Mouse (Mus musculus): Measurements from ENCODE around the gene Papola. TPM values are rescaled to one million over a fixed set of nuclear protein-coding genes. Genes with fewer than 3 reads are reported as not detected.

The Papola gene
- polyA plus RNA-seq, 1 experiment, result 99.3 TPM

DNA sequence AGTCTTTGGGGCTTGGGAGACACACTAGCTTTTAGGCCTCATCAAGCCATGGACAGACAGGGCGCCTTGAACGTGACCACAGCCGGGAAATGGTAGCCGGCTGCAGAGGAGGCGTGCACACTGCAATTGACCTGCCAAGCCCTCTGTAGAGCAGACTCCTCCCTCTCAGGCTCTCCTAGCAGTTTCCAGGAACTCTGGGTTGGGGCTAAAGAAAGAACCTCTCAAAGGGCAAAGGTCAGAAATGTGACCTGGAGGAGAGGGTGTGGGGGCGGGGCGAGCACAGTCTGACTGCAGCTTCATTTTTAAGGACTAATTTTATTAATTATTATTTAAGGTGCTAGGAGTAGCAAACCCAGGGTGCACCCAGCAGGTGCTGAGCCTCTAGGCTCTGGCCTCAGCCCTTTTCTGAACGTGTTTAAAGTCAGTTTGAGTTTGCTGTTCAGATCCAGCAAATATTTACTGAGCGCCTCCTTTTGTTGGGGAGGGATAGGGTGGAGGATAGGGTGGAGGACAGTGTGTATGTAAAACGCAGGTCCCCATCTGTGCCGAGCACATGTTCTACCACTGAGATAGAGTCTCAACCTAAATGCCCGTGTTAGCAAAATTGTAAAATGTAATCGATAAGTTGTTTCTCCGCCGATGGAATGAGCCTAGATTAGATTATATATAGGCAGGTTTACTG, 26.5 kb upstream of the Papola start:
- Histone ChIP-seq H3K4me1 (ENCODE audit: control insufficient read depth, insufficient read depth, low read length) (no peaks in the 10 kb centered on the region), H3K4me3 (replicated peaks; ENCODE audit: insufficient read depth, low read depth, low read length) (no peak overlapping the region), H3K27ac (ENCODE audit: insufficient read depth, low read length) (no peak overlapping the region), H3K27me3 (ENCODE audit: control insufficient read depth, insufficient read depth, low read length) (no peaks in the 10 kb centered on the region)
- 57% methylated on average over 15 of the region's 15 CpGs for WGBS
- TF ChIP-seq CTCF (IDR thresholded peaks at IDR 0.05; ENCODE audit: borderline replicate concordance, insufficient read depth, low read depth, low read length) (no peak), POLR2A (IDR thresholded peaks at IDR 0.05; ENCODE audit: borderline replicate concordance, insufficient read depth, low read length) (no peak)
- DNase-seq, result no peak

DNA sequence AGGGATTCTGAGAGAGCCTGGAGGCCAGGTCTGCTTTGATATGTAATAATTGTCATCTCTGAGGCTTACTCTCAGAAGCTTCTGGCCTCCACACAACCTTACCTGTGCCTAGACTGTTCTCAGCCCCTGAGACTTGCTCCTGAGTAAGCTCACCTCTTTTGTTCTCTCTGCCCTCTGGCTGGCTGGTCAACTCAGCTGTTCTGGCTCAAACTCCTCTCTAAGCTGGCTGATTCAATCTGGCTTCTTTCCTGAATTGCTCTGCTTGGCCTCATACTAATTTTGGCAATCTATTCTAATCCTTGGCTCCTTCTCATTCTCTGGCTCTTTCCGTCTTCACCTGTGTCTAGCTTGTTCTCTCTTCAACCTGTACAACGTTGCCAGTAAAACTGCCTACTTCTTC, 25.6 kb upstream of the Papola start:
- Histone ChIP-seq H3K4me1 (ENCODE audit: control insufficient read depth, insufficient read depth, low read length) (no peaks in the 10 kb centered on the region), H3K27me3 (ENCODE audit: control insufficient read depth, insufficient read depth, low read length) (no peaks in the 10 kb centered on the region), H3K4me3 (replicated peaks; ENCODE audit: insufficient read depth, low read depth, low read length) (no peak overlapping the region), H3K27ac (ENCODE audit: insufficient read depth, low read length) (no peak overlapping the region)
- WGBS, result 14% methylated on average over 2 of the region's 2 CpGs
- DNase-seq, result no peak
- TF ChIP-seq CTCF (IDR thresholded peaks at IDR 0.05; ENCODE audit: borderline replicate concordance, insufficient read depth, low read depth, low read length) (no peak), POLR2A (IDR thresholded peaks at IDR 0.05; ENCODE audit: borderline replicate concordance, insufficient read depth, low read length) (no peak)

DNA sequence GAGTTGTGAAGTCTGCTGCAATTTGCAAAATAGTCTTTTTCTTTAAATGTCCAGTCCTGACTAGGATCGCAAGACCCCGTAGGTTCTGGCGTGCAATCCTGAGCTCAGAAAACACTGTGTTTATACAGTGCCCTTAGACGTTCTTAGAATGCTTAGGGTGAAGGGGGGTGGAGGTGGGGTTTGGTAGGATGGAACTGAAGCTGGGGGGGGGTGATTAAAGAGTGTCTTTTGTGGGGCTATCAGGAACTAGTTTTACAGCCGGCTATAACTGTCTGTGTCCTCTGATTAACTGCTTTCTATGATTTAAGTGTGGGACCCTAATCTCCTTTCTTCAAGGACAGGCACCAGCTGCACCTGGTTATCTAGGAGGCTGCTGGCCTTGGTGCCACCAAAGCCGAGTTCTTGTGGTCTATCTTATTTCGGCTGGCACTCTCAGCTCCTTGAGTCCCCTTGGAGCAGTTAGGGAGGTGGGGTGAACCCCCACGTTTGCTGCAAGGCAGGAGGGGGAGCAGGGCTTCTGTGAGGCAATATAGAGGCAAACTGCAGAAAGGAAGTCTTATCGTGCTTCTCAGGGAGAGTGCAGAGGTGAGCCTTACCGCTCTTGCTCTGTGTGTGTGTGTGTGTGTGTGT, 24.5 kb upstream of the Papola start:
- Histone ChIP-seq H3K4me3 (replicated peaks; ENCODE audit: insufficient read depth, low read depth, low read length) (no peak overlapping the region), H3K27me3 (ENCODE audit: control insufficient read depth, insufficient read depth, low read length) (no peaks in the 10 kb centered on the region), H3K27ac (ENCODE audit: insufficient read depth, low read length) (no peak overlapping the region), H3K4me1 (ENCODE audit: control insufficient read depth, insufficient read depth, low read length) (no peaks in the 10 kb centered on the region)
- no peak for TF ChIP-seq POLR2A (IDR thresholded peaks at IDR 0.05; ENCODE audit: borderline replicate concordance, insufficient read depth, low read length)
- no peak for TF ChIP-seq CTCF (IDR thresholded peaks at IDR 0.05; ENCODE audit: borderline replicate concordance, insufficient read depth, low read depth, low read length)
- no peak for DNase-seq
- 79% methylated on average over 10 of the region's 10 CpGs for WGBS

DNA sequence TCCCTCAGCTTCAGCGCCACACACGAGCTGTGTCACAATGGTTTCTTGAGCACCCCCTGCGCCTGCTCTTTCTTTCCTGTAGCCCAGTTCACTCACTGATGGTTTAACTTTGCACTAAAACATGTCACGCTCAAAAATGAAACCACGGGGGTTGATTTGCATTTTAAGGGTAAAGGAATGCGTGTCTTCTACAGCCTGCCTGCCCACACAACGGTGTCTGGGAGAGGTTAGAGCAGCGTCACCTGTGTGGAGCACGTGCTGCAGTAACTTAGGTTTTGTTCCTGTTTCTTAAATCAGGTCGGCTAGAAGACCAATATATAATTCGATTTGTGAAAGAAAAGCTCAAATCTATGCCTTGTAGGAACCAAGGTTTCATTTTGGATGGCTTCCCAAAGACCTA, 23.3 kb upstream of the Papola start:
- Histone ChIP-seq H3K27ac (ENCODE audit: insufficient read depth, low read length) (no peak overlapping the region), H3K27me3 (ENCODE audit: control insufficient read depth, insufficient read depth, low read length) (no peaks in the 10 kb centered on the region), H3K4me1 (ENCODE audit: control insufficient read depth, insufficient read depth, low read length) (no peaks in the 10 kb centered on the region), H3K4me3 (replicated peaks; ENCODE audit: insufficient read depth, low read depth, low read length) (no peak overlapping the region)
- TF ChIP-seq CTCF (IDR thresholded peaks at IDR 0.05; ENCODE audit: borderline replicate concordance, insufficient read depth, low read depth, low read length) (no peak), POLR2A (IDR thresholded peaks at IDR 0.05; ENCODE audit: borderline replicate concordance, insufficient read depth, low read length) (no peak)
- WGBS, result 23% methylated on average over 11 of the region's 11 CpGs
- no peak for DNase-seq

DNA sequence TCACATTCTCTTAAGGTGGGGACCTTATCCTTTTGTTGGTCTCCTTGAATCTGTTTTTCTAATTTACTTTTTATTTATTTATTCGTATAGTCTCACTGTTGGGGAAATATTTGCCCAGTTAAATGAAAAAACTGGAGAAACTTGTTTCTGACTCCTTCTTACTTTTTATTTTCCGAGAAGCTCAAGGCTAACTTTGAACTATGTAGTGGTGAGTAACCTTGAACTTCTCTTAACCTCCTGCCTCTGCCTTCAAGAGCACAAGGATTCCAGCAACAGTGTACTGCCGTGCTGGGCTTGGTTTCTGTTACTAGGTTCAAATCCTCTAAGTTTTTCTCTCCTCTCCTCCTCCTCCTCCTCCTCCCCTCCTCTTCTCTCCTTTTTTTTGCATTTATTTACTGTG, 22.9 kb upstream of the Papola start:
- DNase-seq, result no peak
- TF ChIP-seq POLR2A (IDR thresholded peaks at IDR 0.05; ENCODE audit: borderline replicate concordance, insufficient read depth, low read length), result no peak
- TF ChIP-seq CTCF (IDR thresholded peaks at IDR 0.05; ENCODE audit: borderline replicate concordance, insufficient read depth, low read depth, low read length), result no peak
- H3K27ac ChIP-seq (ENCODE audit: insufficient read depth, low read length), result no peak overlapping the region
- WGBS, result 73% methylated on average over 3 of the region's 3 CpGs
- H3K27me3 ChIP-seq (ENCODE audit: control insufficient read depth, insufficient read depth, low read length), result no peaks in the 10 kb centered on the region
- H3K4me3 ChIP-seq (replicated peaks; ENCODE audit: insufficient read depth, low read depth, low read length), result no peak overlapping the region
- no peaks in the 10 kb centered on the region for H3K4me1 ChIP-seq (ENCODE audit: control insufficient read depth, insufficient read depth, low read length)

DNA sequence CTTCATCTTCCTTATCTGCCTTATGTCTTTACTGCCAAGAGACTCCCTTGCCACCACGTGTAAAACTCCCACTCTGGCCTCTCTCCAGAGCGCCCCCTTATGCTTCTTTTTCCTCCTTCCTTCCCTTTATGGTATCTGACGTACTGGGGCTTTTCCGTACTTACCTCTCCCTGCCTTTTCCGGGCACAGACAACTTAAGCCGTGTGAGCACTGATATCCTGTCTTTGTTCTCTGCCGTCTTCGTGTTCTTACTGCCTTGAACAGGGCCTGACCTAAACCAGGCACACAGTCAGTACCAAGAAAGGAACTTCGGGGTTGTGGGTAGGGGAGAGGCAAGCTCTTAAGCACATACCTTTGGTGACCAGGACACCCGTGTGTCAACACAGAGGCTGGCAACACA, 14.8 kb upstream of the Papola start:
- WGBS, result 73% methylated on average over 10 of the region's 10 CpGs
- no peak overlapping the region for H3K27ac ChIP-seq (ENCODE audit: insufficient read depth, low read length)
- no peaks in the 10 kb centered on the region for H3K27me3 ChIP-seq (ENCODE audit: control insufficient read depth, insufficient read depth, low read length)
- no peak for DNase-seq
- H3K4me3 ChIP-seq (replicated peaks; ENCODE audit: insufficient read depth, low read depth, low read length), result no peak overlapping the region
- H3K4me1 ChIP-seq (ENCODE audit: control insufficient read depth, insufficient read depth, low read length), result no peaks in the 10 kb centered on the region
- TF ChIP-seq POLR2A (IDR thresholded peaks at IDR 0.05; ENCODE audit: borderline replicate concordance, insufficient read depth, low read length), result no peak
- no peak for TF ChIP-seq CTCF (IDR thresholded peaks at IDR 0.05; ENCODE audit: borderline replicate concordance, insufficient read depth, low read depth, low read length)

DNA sequence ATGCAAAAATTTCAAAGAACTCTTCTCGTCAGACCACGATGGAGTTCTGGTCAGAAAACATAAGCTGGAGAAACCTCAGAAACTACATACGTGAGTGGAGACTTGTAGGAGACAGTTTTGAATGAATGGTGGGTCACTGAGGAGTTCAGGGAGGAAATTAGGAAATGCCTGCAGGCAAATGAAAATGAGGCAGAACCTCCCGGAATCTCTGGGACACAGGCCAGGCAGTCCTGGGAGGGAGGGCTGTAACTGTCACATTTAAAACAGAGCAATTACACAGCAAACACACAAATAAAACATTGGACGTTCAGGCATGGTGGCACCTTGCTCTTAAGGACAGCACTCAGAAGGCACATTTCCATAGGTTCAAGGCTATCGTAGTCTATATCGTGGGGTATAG, 9.6 kb upstream of the Papola start:
- TF ChIP-seq POLR2A (IDR thresholded peaks at IDR 0.05; ENCODE audit: borderline replicate concordance, insufficient read depth, low read length) (no peak), CTCF (IDR thresholded peaks at IDR 0.05; ENCODE audit: borderline replicate concordance, insufficient read depth, low read depth, low read length) (no peak)
- DNase-seq, result no peak
- 54% methylated on average over 7 of the region's 7 CpGs for WGBS
- Histone ChIP-seq H3K4me3 (replicated peaks; ENCODE audit: insufficient read depth, low read depth, low read length) (no peak overlapping the region), H3K27ac (ENCODE audit: insufficient read depth, low read length) (no peak overlapping the region), H3K27me3 (ENCODE audit: control insufficient read depth, insufficient read depth, low read length) (no peaks in the 10 kb centered on the region), H3K4me1 (ENCODE audit: control insufficient read depth, insufficient read depth, low read length) (no peaks in the 10 kb centered on the region)

DNA sequence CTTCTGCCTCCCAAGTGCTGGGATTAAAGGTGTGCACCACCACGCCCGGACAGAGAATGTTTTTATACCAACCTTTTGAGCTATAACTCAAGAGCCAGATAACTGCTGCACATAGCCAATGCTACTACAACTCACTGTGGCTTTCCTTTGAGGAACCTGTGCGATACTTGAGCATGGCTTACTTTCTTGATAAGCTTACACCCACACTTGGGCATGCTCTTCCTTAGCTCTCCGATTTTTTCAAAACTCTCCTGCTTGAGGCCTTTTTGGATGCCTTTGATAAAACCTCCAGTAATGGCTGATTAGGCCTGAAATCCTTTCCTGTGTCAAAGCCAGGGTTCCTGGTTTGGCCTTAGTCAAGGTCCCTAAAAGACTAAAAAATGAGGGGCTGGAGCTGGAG, 6.8 kb upstream of the Papola start:
- Histone ChIP-seq H3K4me1 (ENCODE audit: control insufficient read depth, insufficient read depth, low read length) (no peaks in the 10 kb centered on the region), H3K27me3 (ENCODE audit: control insufficient read depth, insufficient read depth, low read length) (no peaks in the 10 kb centered on the region), H3K27ac (ENCODE audit: insufficient read depth, low read length) (no peak overlapping the region), H3K4me3 (replicated peaks; ENCODE audit: insufficient read depth, low read depth, low read length) (no peak overlapping the region)
- TF ChIP-seq CTCF (IDR thresholded peaks at IDR 0.05; ENCODE audit: borderline replicate concordance, insufficient read depth, low read depth, low read length), result no peak
- 94% methylated on average over 4 of the region's 4 CpGs for WGBS
- DNase-seq, result no peak

Measured in cerebellum, adult 2 months (tissue).